Mouse (Mus musculus): ENCODE measurements around the gene Cd99l2. TPM values are rescaled to one million over a fixed set of nuclear protein-coding genes. Genes with fewer than 3 reads are reported as not detected.

Gene Cd99l2
- polyA plus RNA-seq, 1 experiment: 4.7 TPM

DNA sequence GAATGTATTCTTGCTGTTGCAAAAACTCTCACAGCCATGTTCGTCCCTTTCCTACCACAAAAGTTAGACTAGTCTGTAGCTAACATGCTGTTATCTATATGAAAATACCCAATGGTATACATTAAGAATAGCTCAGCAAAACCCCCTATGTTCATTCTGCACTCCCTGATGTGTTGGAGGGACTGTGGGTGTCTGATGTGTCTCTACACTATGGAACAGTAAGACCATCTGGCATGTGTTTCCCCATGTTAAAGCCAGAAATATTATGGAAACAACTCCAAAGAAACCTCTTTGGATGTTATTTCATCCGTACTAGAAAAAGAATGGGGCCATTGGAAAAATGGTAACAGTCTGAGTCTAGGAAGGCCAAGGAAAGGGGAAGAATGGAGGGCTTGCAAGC is 57.1 kb downstream of the Cd99l2 start:
- H3K27me3 ChIP-seq (ENCODE audit: control insufficient read depth, insufficient read depth, low read length): no peaks in the 10 kb centered on the region
- H3K36me3 ChIP-seq (ENCODE audit: control insufficient read depth, insufficient read depth, low read length): no peaks in the 10 kb centered on the region
- H3K4me3 ChIP-seq (ENCODE audit: control insufficient read depth, low read depth, low read length): no peak overlapping the region
- H3K27ac ChIP-seq (ENCODE audit: control insufficient read depth, insufficient read depth, low read depth, low read length): no peak overlapping the region
- no peak for TF ChIP-seq POLR2A (IDR thresholded peaks at IDR 0.05; ENCODE audit: control insufficient read depth, low read depth, low read length)
- no peak for TF ChIP-seq CTCF (IDR thresholded peaks at IDR 0.05; ENCODE audit: control insufficient read depth, insufficient read depth, insufficient replicate concordance, low read depth, low read length)
- H3K4me1 ChIP-seq (ENCODE audit: control insufficient read depth, insufficient read depth, low read length): no peaks in the 10 kb centered on the region

DNA sequence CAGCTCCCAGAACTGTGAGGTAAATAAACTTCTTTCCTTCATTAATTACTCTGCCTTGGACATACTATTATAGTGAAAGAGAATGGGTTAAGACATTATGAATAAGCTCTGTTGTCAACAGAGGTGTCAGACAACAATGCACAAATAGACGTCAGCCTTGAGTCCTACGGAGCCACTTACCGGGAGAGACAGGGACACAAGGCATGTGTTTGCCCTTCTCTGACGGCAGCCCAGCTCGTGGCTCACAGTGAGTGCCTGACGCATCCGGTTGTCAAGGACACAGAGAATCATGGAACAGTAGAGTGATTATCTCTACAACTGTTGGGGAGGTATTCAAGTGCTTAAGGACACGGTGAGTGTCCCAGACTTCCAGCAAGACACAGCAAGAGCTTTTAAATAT is 57.8 kb downstream of the Cd99l2 start:
- H3K4me3 ChIP-seq (ENCODE audit: control insufficient read depth, low read depth, low read length): no peak overlapping the region
- H3K36me3 ChIP-seq (ENCODE audit: control insufficient read depth, insufficient read depth, low read length): no peaks in the 10 kb centered on the region
- H3K27ac ChIP-seq (ENCODE audit: control insufficient read depth, insufficient read depth, low read depth, low read length): no peak overlapping the region
- H3K4me1 ChIP-seq (ENCODE audit: control insufficient read depth, insufficient read depth, low read length): no peaks in the 10 kb centered on the region
- H3K27me3 ChIP-seq (ENCODE audit: control insufficient read depth, insufficient read depth, low read length): no peaks in the 10 kb centered on the region
- no peak for TF ChIP-seq POLR2A (IDR thresholded peaks at IDR 0.05; ENCODE audit: control insufficient read depth, low read depth, low read length)
- no peak for TF ChIP-seq CTCF (IDR thresholded peaks at IDR 0.05; ENCODE audit: control insufficient read depth, insufficient read depth, insufficient replicate concordance, low read depth, low read length)

DNA sequence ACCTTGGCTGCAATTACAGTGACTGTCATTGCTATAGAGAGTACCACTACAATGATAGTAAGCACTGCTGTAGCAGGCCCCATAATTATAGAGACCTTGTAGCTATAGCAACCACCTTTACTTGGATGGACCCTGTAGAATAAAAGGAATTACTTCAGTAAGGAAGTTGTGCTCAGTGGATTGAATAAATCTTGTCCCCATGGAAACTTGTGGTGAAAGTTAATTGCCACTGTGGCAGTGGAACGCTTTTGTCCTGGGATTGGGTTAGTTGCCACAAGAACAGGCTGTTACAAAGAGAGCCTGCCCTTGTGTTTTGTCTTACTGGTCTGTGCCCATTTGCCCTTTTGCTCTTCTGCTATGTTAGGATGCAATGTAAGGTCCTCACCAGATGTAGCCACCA is 58.2 kb downstream of the Cd99l2 start:
- H3K27ac ChIP-seq (ENCODE audit: control insufficient read depth, insufficient read depth, low read depth, low read length): no peak overlapping the region
- no peaks in the 10 kb centered on the region for H3K27me3 ChIP-seq (ENCODE audit: control insufficient read depth, insufficient read depth, low read length)
- H3K4me3 ChIP-seq (ENCODE audit: control insufficient read depth, low read depth, low read length): no peak overlapping the region
- H3K4me1 ChIP-seq (ENCODE audit: control insufficient read depth, insufficient read depth, low read length): no peaks in the 10 kb centered on the region
- TF ChIP-seq POLR2A (IDR thresholded peaks at IDR 0.05; ENCODE audit: control insufficient read depth, low read depth, low read length) (no peak), CTCF (IDR thresholded peaks at IDR 0.05; ENCODE audit: control insufficient read depth, insufficient read depth, insufficient replicate concordance, low read depth, low read length) (no peak)
- H3K36me3 ChIP-seq (ENCODE audit: control insufficient read depth, insufficient read depth, low read length): no peaks in the 10 kb centered on the region

DNA sequence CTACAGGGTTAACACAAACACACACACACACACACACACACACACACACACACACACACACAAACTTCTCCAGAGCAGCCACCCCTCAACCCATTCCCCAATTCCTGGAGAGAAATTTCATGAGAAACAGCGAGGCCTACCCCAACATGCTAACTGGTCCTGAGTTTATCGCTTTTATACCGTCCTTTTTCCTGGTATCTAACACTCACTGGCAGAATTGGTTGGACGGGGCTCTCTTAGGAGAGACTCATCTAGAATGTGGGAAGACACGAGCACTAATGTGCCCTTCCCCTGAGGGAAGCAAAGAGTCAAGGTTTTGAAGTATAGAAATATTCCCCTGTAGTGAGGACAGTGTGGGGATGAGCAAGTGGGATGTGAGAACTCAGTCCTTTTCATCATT is 61.7 kb downstream of the Cd99l2 start:
- Histone ChIP-seq H3K36me3 (ENCODE audit: control insufficient read depth, insufficient read depth, low read length) (no peaks in the 10 kb centered on the region), H3K4me3 (ENCODE audit: control insufficient read depth, low read depth, low read length) (no peak overlapping the region), H3K4me1 (ENCODE audit: control insufficient read depth, insufficient read depth, low read length) (no peaks in the 10 kb centered on the region), H3K27ac (ENCODE audit: control insufficient read depth, insufficient read depth, low read depth, low read length) (no peak overlapping the region), H3K27me3 (ENCODE audit: control insufficient read depth, insufficient read depth, low read length) (no peaks in the 10 kb centered on the region)
- TF ChIP-seq POLR2A (IDR thresholded peaks at IDR 0.05; ENCODE audit: control insufficient read depth, low read depth, low read length) (no peak), CTCF (IDR thresholded peaks at IDR 0.05; ENCODE audit: control insufficient read depth, insufficient read depth, insufficient replicate concordance, low read depth, low read length) (no peak)

DNA sequence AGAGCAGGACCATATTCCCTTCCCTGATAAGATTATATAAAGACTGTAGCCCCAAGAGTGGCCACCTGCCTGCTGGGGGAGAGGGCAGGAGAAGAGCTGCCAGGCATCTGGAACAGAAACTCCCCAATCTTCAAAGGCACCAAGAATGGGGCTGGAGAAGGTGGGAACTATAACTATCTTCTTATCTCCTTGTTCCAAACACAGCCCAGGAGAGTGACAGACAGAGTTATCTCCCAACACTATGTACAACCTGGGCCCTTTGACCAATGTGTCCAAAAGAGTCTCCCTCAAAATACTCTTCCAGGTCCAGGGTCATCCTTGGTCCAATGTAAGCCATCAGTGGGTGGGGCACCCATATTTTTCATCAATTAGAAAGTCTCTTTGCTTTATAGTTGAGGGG is 65.2 kb downstream of the Cd99l2 start:
- no peak overlapping the region for H3K27ac ChIP-seq (ENCODE audit: control insufficient read depth, insufficient read depth, low read depth, low read length)
- H3K4me3 ChIP-seq (ENCODE audit: control insufficient read depth, low read depth, low read length): no peak overlapping the region
- TF ChIP-seq POLR2A (IDR thresholded peaks at IDR 0.05; ENCODE audit: control insufficient read depth, low read depth, low read length) (no peak), CTCF (IDR thresholded peaks at IDR 0.05; ENCODE audit: control insufficient read depth, insufficient read depth, insufficient replicate concordance, low read depth, low read length) (no peak)
- no peaks in the 10 kb centered on the region for H3K4me1 ChIP-seq (ENCODE audit: control insufficient read depth, insufficient read depth, low read length)
- no peaks in the 10 kb centered on the region for H3K36me3 ChIP-seq (ENCODE audit: control insufficient read depth, insufficient read depth, low read length)
- H3K27me3 ChIP-seq (ENCODE audit: control insufficient read depth, insufficient read depth, low read length): no peaks in the 10 kb centered on the region

DNA sequence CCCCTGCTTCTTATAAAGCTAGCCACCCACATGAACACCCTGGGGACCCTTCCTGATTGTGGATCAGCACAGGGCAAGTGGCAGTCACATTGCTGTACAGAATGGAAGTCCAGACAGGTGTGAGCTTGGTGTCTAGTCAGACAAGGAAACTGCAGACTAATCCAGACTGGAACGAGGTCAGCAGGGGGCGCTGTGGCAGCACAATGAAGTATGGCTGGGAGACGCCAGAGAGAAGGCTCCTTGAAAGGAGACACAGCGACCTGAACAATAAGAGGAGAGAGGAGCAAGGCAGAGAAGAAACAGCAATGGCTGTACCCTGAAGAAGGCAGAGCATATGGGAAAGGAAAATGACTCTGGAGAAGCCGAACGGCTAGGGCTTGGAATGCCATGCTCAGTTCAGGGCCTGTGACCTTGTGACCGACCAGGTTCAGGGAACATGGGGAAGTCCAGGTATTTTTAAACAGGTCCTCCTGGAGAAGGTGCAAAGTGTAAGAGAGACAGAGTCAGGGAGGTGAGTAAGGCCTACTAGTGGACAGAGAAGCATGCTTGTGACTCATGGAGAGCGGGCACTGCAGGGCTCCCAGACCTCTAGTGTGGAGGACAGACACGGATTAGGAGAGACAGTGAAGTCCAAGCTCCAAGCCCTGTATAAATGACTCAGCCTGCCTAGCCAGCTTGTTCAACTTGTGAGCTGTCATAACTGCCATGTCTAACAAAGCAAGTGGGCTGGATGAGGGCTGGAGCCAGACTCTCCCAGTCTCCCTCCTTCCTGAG is 66.7 kb downstream of the Cd99l2 start:
- Histone ChIP-seq H3K4me3 (ENCODE audit: control insufficient read depth, low read depth, low read length) (no peak overlapping the region), H3K27ac (ENCODE audit: control insufficient read depth, insufficient read depth, low read depth, low read length) (no peak overlapping the region), H3K36me3 (ENCODE audit: control insufficient read depth, insufficient read depth, low read length) (no peaks in the 10 kb centered on the region), H3K4me1 (ENCODE audit: control insufficient read depth, insufficient read depth, low read length) (no peaks in the 10 kb centered on the region), H3K27me3 (ENCODE audit: control insufficient read depth, insufficient read depth, low read length) (no peaks in the 10 kb centered on the region)
- TF ChIP-seq POLR2A (IDR thresholded peaks at IDR 0.05; ENCODE audit: control insufficient read depth, low read depth, low read length) (no peak), CTCF (IDR thresholded peaks at IDR 0.05; ENCODE audit: control insufficient read depth, insufficient read depth, insufficient replicate concordance, low read depth, low read length) (peak; percentile 47; the same call in 1 of the 2 replicates)

DNA sequence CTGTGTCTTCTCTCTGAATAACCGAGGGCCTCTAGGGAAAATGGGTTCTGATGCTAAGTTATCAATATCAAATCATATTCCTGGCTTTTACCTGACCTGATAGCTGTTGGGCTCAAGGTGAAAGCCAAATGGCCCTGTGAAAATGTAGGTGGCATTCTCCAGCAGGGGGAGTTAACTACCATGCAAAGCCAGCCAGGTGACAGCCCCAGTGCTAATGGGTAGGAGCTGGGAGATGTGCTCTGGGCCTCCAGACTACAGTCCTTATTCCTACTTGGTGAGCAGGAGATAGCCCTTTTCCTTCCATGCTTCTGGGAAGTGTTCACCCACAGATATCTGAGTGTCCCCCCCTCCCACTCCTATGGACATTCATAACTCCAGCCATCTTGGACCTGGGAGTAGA is 67.8 kb downstream of the Cd99l2 start:
- no peaks in the 10 kb centered on the region for H3K36me3 ChIP-seq (ENCODE audit: control insufficient read depth, insufficient read depth, low read length)
- no peaks in the 10 kb centered on the region for H3K4me1 ChIP-seq (ENCODE audit: control insufficient read depth, insufficient read depth, low read length)
- no peak for TF ChIP-seq CTCF (IDR thresholded peaks at IDR 0.05; ENCODE audit: control insufficient read depth, insufficient read depth, insufficient replicate concordance, low read depth, low read length)
- H3K4me3 ChIP-seq (ENCODE audit: control insufficient read depth, low read depth, low read length): no peak overlapping the region
- H3K27ac ChIP-seq (ENCODE audit: control insufficient read depth, insufficient read depth, low read depth, low read length): no peak overlapping the region
- no peaks in the 10 kb centered on the region for H3K27me3 ChIP-seq (ENCODE audit: control insufficient read depth, insufficient read depth, low read length)
